Mouse (Mus musculus) liver, adult 2 months (tissue): ENCODE data around the gene Zfp629. TPM values are rescaled to one million over a fixed set of nuclear protein-coding genes. Genes with fewer than 3 reads are reported as not detected.

Experiments used
- DNase-seq: peaks from one replicate; pipeline ENCODE4 v3.0.0-alpha.2; 2011; ENCODE audit warnings: low read depth, low spot score; ENCODE audit errors: extremely low read depth
- H3K27ac ChIP-seq: fragments of 200-500 bp; replicated peaks from 2 replicates; pipeline ENCODE4 v1.5.1; 2012; ENCODE audit warnings: low read depth, mild to moderate bottlenecking, control low read depth, inconsistent platforms, low read length; ENCODE audit not compliant: insufficient read depth
- H3K27me3 ChIP-seq: fragments of 200-500 bp; 2 replicates; pipeline ENCODE4 v1.6.1; 2012; ENCODE audit warnings: mild to moderate bottlenecking, moderate library complexity, low read length, inconsistent platforms; ENCODE audit not compliant: control insufficient read depth, insufficient read depth
- H3K36me3 ChIP-seq: fragments of 200-500 bp; 2 replicates; pipeline ENCODE4 v1.6.1; 2012; ENCODE audit warnings: low read length, inconsistent platforms; ENCODE audit not compliant: control insufficient read depth, insufficient read depth
- H3K4me1 ChIP-seq: fragments of 200-500 bp; 2 replicates; pipeline ENCODE4 v1.6.1; 2011; ENCODE audit warnings: low read length; ENCODE audit not compliant: control insufficient read depth, insufficient read depth
- H3K4me3 ChIP-seq: fragments of 200-500 bp; 2 replicates; pipeline ENCODE4 v1.5.1; 2011; ENCODE audit warnings: low read depth, mild to moderate bottlenecking, control low read depth, low read length, moderate library complexity; ENCODE audit not compliant: insufficient read depth
- H3K79me2 ChIP-seq: fragments of 200-500 bp; 2 replicates; pipeline ENCODE4 v1.6.1; 2012; ENCODE audit warnings: inconsistent platforms, mild to moderate bottlenecking, low read length, moderate library complexity; ENCODE audit not compliant: control insufficient read depth, insufficient read depth
- H3K9ac ChIP-seq: fragments of 200-500 bp; 2 replicates; pipeline ENCODE4 v1.6.1; 2012; ENCODE audit warnings: low read depth, mild to moderate bottlenecking, control low read depth, inconsistent platforms, low read length
- CTCF ChIP-seq: fragments of 200-500 bp; IDR thresholded peaks from 2 replicates; pipeline ENCODE4 v1.5.1; 2011; ENCODE audit warnings: low read depth, low read length, control low read depth
- POLR2A ChIP-seq: fragments of 200-500 bp; IDR thresholded peaks from 2 replicates; pipeline ENCODE4 v1.6.1; 2011; ENCODE audit warnings: low read length, control low read depth; ENCODE audit not compliant: insufficient read depth; ENCODE audit errors: extremely low read depth
- WGBS: fragments of 180-500 bp; shearing (Covaris S2); methylation state at CpG from one replicate; pipeline ENCODE4 v1.1.7; 2018; 5-methylcytosine and 5-hydroxymethylcytosine counted together
- polyA plus RNA-seq: library from polyadenylated mRNA; depleted of rRNA; stranded (reverse); fragments of >200 nt; gene quantifications from 2 replicates; pipeline ENCODE4 v1.2.3, GENCODE M21; 2012
- total RNA-seq: library from RNA; depleted of rRNA; stranded (reverse); fragments of >200 nt; gene quantifications from 2 replicates; pipeline ENCODE4 v1.2.3, GENCODE M21; 2014

Zfp629 gene
- total and polyA plus RNA-seq, 2 experiments, result 4.8 to 7.0 TPM

- Histone ChIP-seq H3K27ac (no peak overlapping the region), H3K4me1 (no peaks in the 10 kb centered on the region), H3K9ac (no peak overlapping the region), H3K27me3 (no peaks in the 10 kb centered on the region), H3K36me3 (peaks cover 11% of the 10 kb centered on the region; the same call in 1 of the 2 replicates), H3K79me2 (no peaks in the 10 kb centered on the region), H3K4me3 (no peak overlapping the region)
- WGBS, result 96% methylated on average over 2 of the region's 2 CpGs
- no peak for TF ChIP-seq POLR2A
- no peak for TF ChIP-seq CTCF
- no peak for DNase-seq
Measured at GRCm38 (mm10) chr7:127602903-127603302, 12.7 kb downstream of the Zfp629 start.

- peaks cover 11% of the 10 kb centered on the region; the same call in 1 of the 2 replicates for H3K36me3 ChIP-seq
- no peak overlapping the region for H3K9ac ChIP-seq
- 82% methylated on average over 4 of the region's 4 CpGs for WGBS
- no peak for DNase-seq
- TF ChIP-seq POLR2A (no peak), CTCF (no peak)
- H3K4me1 ChIP-seq, result no peaks in the 10 kb centered on the region
- no peak overlapping the region for H3K27ac ChIP-seq
- H3K27me3 ChIP-seq, result no peaks in the 10 kb centered on the region
- no peaks in the 10 kb centered on the region for H3K79me2 ChIP-seq
- H3K4me3 ChIP-seq, result no peak overlapping the region
Measured at GRCm38 (mm10) chr7:127601735-127602134, 13.9 kb downstream of the Zfp629 start.

GRCm38 (mm10) chr7:127600612-127601011 lies 15.0 kb downstream of the Zfp629 start:
- Histone ChIP-seq H3K4me1 (no peaks in the 10 kb centered on the region), H3K9ac (no peak overlapping the region), H3K79me2 (no peaks in the 10 kb centered on the region), H3K4me3 (no peak overlapping the region), H3K36me3 (peaks cover 19% of the 10 kb centered on the region), H3K27me3 (no peaks in the 10 kb centered on the region), H3K27ac (no peak overlapping the region)
- DNase-seq, result no peak
- no peak for TF ChIP-seq CTCF
- TF ChIP-seq POLR2A, result no peak
- 97% methylated on average over 7 of the region's 7 CpGs for WGBS

GRCm38 (mm10) chr7:127596747-127597146 lies 18.9 kb downstream of the Zfp629 start:
- Histone ChIP-seq H3K9ac (no peak overlapping the region), H3K27ac (no peak overlapping the region), H3K79me2 (no peaks in the 10 kb centered on the region), H3K4me3 (no peak overlapping the region), H3K36me3 (peaks cover 50% of the 10 kb centered on the region), H3K27me3 (no peaks in the 10 kb centered on the region), H3K4me1 (no peaks in the 10 kb centered on the region)
- DNase-seq, result no peak
- TF ChIP-seq CTCF, result no peak
- 95% methylated on average over 17 of the region's 17 CpGs for WGBS

- H3K79me2 ChIP-seq, result peaks cover 7% of the 10 kb centered on the region; the same call in 1 of the 2 replicates
- TF ChIP-seq POLR2A (no peak), CTCF (no peak)
- no peaks in the 10 kb centered on the region for H3K27me3 ChIP-seq
- H3K4me1 ChIP-seq, result peaks cover 8% of the 10 kb centered on the region; the same call in 1 of the 2 replicates
- DNase-seq, result no peak
- WGBS, result 91% methylated on average over 14 of the region's 14 CpGs
- peaks cover 49% of the 10 kb centered on the region for H3K36me3 ChIP-seq
- H3K4me3 ChIP-seq, result no peak overlapping the region
- no peak overlapping the region for H3K27ac ChIP-seq
- H3K9ac ChIP-seq, result no peak overlapping the region
Measured at GRCm38 (mm10) chr7:127592575-127592974, 23.0 kb downstream of the Zfp629 start.

GRCm38 (mm10) chr7:127591108-127591507 lies 24.5 kb downstream of the Zfp629 start:
- DNase-seq, result no peak
- 87% methylated on average over 10 of the region's 10 CpGs for WGBS

More at GRCm38 (mm10) chr7:127591108-127591507, 24.5 kb downstream of the Zfp629 start:
- TF ChIP-seq POLR2A (no peak), CTCF (no peak)
- Histone ChIP-seq H3K4me3 (no peak overlapping the region), H3K27ac (no peak overlapping the region), H3K36me3 (peaks cover 46% of the 10 kb centered on the region), H3K27me3 (no peaks in the 10 kb centered on the region), H3K4me1 (peaks cover 8% of the 10 kb centered on the region; the same call in 1 of the 2 replicates), H3K79me2 (peaks cover 7% of the 10 kb centered on the region; the same call in 1 of the 2 replicates), H3K9ac (no peak overlapping the region)
